Mouse (Mus musculus): ENCODE results near the gene Tmem74b. TPM values are rescaled to one million over a fixed set of nuclear protein-coding genes. Genes with fewer than 3 reads are reported as not detected.

The Tmem74b gene
- polyA plus RNA-seq, 1 experiment from 2014 or later, result 2.8 TPM

DNA sequence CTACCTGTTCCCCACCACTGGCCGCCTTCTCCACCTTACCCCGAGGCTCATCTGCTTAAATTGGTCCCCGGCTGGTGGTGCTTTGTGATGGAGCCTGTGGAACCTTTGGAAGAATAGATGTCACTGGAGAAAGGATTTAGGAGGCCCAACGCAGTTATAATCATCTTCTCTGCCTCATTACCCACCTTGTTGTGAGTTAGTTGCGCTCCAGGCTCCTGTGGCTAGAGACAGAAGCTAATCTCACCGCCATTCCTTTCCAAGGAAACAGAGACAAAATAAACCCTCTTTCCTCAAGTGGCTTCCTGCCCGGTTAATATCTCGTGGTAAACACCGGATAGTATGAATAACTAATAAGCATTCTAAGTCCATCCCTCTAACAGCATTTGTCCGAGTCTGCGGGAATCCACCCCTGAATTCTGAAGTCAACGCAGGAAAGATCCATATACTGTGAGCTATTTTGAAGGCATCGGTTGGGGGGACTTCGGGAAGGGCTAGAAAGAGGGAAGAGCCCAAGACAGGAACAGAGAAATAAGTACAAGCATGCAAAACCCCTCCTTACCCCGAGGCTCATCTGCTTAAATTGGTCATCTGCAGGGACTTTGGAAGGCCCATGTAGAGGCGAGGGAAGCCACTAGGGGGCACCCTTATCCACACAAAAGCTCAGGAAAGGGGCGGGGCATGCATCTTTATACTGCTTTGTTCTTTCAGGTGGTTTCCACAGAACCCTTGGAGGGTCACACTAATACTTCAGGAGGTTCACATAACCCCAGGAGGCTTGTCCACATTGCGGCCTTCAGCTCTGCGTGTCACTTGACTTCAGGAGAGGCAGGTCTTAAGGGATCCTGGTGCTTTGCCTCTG is 46.3 kb downstream of the Tmem74b start:
- H3K4me1 ChIP-seq, result peaks cover 21% of the 10 kb centered on the region
- H3K27me3 ChIP-seq (ENCODE audit: low read depth, poor library complexity, severe bottlenecking), result peaks cover 6% of the 10 kb centered on the region
- no peaks in the 10 kb centered on the region for H3K9me3 ChIP-seq (replicated peaks)
- H3K27ac ChIP-seq, result peak overlapping the region; percentile 75
- no peaks in the 10 kb centered on the region for H3K36me3 ChIP-seq
- no peak overlapping the region for H3K4me3 ChIP-seq
- peak; percentile 91 for DNase-seq (ENCODE audit: low spot score)
- 41% methylated on average over 19 of the region's 19 CpGs for WGBS

DNA sequence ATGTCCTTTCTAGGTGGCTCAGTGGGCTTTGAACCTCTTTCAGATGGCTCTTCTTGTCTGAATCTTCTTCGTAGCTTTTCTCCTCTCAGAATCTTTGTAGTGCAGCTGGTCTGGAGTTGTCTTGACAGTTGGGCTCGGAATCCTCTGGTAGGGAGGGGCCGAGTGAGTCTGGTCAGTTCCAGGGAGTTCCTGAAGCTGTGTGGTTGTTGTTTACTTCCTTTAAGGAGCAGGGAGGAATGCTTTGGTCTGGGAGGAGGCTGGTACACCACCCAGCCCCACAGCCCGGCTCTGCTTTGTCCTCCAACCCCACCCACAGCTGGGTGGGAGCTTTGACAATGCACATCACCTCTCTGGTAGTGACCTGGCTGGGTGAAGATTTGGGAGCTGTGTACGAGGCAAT is 49.5 kb downstream of the Tmem74b start:
- Histone ChIP-seq H3K27me3 (ENCODE audit: low read depth, poor library complexity, severe bottlenecking) (peaks cover 1% of the 10 kb centered on the region), H3K27ac (no peak overlapping the region), H3K4me3 (no peak overlapping the region), H3K36me3 (no peaks in the 10 kb centered on the region), H3K4me1 (peaks cover 23% of the 10 kb centered on the region), H3K9me3 (replicated peaks) (no peaks in the 10 kb centered on the region)
- 81% methylated on average over 5 of the region's 5 CpGs for WGBS
- DNase-seq (ENCODE audit: low spot score), result no peak

DNA sequence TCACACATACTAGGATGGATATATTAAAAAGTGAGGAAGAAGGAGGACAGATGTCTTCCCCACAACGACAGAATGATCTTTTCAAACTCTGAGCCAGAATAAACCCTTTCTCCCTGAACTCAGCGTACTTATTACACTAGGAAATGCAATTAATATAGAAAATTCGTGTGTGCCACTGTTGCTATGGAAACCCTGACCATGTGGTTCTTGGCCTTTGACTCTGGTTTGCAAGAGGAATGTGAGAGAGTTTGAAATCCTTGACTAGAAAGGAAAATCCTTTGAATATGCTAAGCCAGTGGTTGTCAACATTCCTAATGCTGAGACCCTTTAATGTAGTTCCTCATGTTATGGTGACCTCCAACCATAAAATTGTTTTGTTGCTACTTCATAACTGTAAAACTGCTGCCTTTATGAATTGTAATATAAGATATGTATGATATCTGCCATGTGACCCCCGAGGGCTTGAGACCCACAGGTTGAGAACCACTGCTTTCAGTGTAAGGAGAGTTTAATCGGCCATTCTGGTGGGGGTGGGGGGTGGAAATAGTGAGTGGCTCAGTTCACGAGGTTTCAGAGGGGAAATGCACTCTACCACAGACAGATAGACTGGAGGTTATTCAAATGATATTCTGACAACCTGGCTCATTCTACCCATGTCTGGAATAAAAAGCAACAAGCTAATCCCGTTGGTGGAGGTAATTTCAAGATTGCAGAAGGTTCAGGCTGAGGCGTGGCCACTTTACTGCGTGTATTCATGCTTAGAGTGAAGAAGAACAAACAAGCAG is 54.7 kb downstream of the Tmem74b start:
- DNase-seq (ENCODE audit: low spot score), result no peak

DNA sequence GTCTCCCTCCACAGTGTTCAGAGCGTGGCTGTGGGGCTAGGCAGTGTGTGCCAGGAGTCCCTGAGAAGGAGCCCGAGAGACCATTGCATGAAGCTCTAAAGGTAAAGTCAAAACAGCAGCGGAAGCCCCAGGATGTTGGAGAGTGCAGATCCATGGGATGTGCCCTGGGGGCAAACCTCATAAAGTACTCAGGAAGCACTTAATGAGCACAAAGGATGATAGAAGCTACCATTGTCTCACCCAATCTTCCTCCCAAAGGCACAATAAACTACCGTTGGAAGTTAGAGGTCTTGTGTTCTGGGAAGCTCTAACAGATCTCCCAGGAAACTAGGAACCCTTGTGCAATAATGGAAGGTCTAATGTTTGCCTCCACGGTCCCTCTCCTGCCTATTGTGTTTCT is 55.6 kb downstream of the Tmem74b start:
- Histone ChIP-seq H3K27ac (peak overlapping the region; percentile 78), H3K36me3 (no peaks in the 10 kb centered on the region), H3K4me1 (peaks cover 36% of the 10 kb centered on the region), H3K4me3 (no peak overlapping the region), H3K27me3 (ENCODE audit: low read depth, poor library complexity, severe bottlenecking) (no peaks in the 10 kb centered on the region), H3K9me3 (replicated peaks) (no peaks in the 10 kb centered on the region)
- WGBS, result 48% methylated on average over 5 of the region's 5 CpGs
- no peak for DNase-seq (ENCODE audit: low spot score)

More for the DNA sequence above, 54.7 kb downstream of the Tmem74b start:
- H3K27ac ChIP-seq, result peak overlapping the region; percentile 78
- no peaks in the 10 kb centered on the region for H3K27me3 ChIP-seq (ENCODE audit: low read depth, poor library complexity, severe bottlenecking)
- no peaks in the 10 kb centered on the region for H3K36me3 ChIP-seq
- no peaks in the 10 kb centered on the region for H3K9me3 ChIP-seq (replicated peaks)
- H3K4me1 ChIP-seq, result peaks cover 36% of the 10 kb centered on the region
- WGBS, result 54% methylated on average over 9 of the region's 9 CpGs
- H3K4me3 ChIP-seq, result no peak overlapping the region

DNA sequence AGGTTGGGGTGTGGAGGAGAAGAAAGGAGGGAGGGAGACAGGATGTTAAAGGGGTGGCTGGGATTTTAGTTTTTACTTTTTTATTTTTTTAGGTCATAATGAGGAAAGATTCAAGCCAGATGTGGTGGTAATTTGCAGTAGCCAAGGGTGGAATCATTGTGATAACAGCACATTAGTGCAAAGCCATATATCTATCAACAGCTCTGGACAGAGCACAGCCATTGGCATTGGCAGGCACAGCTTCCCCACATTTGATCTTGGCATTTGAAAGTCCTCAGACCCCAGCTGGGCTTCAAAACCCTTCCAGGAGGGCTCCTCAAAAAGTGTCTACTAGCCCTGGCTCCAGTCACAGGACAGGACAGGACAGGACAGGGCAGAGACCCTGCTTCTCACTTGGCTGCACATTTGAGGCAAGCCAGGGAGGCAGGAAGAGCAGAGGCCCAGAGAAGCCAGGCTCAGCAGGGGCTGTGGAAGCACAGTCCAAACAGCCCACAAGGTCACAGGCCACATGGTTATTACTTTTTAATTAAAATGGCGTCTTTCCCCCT is 57.1 kb downstream of the Tmem74b start:
- Histone ChIP-seq H3K9me3 (replicated peaks) (no peaks in the 10 kb centered on the region), H3K27me3 (ENCODE audit: low read depth, poor library complexity, severe bottlenecking) (no peaks in the 10 kb centered on the region), H3K36me3 (no peaks in the 10 kb centered on the region), H3K27ac (peak overlapping the region; percentile 78), H3K4me1 (peaks cover 40% of the 10 kb centered on the region), H3K4me3 (no peak overlapping the region)
- WGBS, result 3% methylated on average over 1 of the region's 1 CpGs
- peak; percentile 69 for DNase-seq (ENCODE audit: low spot score)

Other genes starting within 250 kb of the Tmem74b start
- gene 4921509C19Rik, start 225.9 kb upstream of the Tmem74b start, polyA plus RNA-seq (2016; fragmentation: Nextera tagmentation; extraction: Ambion mirVana), result not detected in 2 replicates
- gene Nsfl1c, start 207.8 kb upstream of the Tmem74b start, polyA plus RNA-seq (2016; fragmentation: Nextera tagmentation; extraction: Ambion mirVana), result 321 and 325 TPM in 2 replicates
- 543 and 621 TPM in 2 replicates for gene Fkbp1a, start 159.5 kb upstream of the Tmem74b start, polyA plus RNA-seq (2016; fragmentation: Nextera tagmentation; extraction: Ambion mirVana)
- gene Sdcbp2, start 129.4 kb upstream of the Tmem74b start, polyA plus RNA-seq (2016; fragmentation: Nextera tagmentation; extraction: Ambion mirVana), result 0.55 and 0.73 TPM in 2 replicates
- 0.14 and 0.30 TPM in 2 replicates for gene Snph, start 69.4 kb upstream of the Tmem74b start, polyA plus RNA-seq (2016; fragmentation: Nextera tagmentation; extraction: Ambion mirVana)
- gene Rad21l, start 33.5 kb upstream of the Tmem74b start, polyA plus RNA-seq (2016; fragmentation: Nextera tagmentation; extraction: Ambion mirVana), result not detected in 2 replicates
- gene Psmf1, start 42.2 kb downstream of the Tmem74b start, polyA plus RNA-seq (2016; fragmentation: Nextera tagmentation; extraction: Ambion mirVana), result 60.6 and 60.8 TPM in 2 replicates
- 18.5 and 28.9 TPM in 2 replicates for gene Rspo4, start 140.9 kb downstream of the Tmem74b start, polyA plus RNA-seq (2016; fragmentation: Nextera tagmentation; extraction: Ambion mirVana)
- gene Angpt4, start 209.2 kb downstream of the Tmem74b start, polyA plus RNA-seq (2016; fragmentation: Nextera tagmentation; extraction: Ambion mirVana), result 0.46 and 0.48 TPM in 2 replicates

Data from limb, embryonic 10.5 days (tissue).